Mouse (Mus musculus) heart, adult 9 months (tissue): ENCODE results near the gene Acvr1.

Experiments used
- DNase-seq, 2 experiments: peaks; one replicate each; pipeline ENCODE4 v3.0.0; 2022; ENCODE audit warnings: low spot score in 2 of 2

The Acvr1 gene

GRCm38 (mm10) chr2:58557045-58557845 lies 9.7 kb downstream of the Acvr1 start:
- DNase-seq: no peak

- DNase-seq: no peak
Observed at GRCm38 (mm10) chr2:58552296-58552695, 14.7 kb downstream of the Acvr1 start.

- no peak for DNase-seq
Observed at GRCm38 (mm10) chr2:58551866-58552265, 15.1 kb downstream of the Acvr1 start.

GRCm38 (mm10) chr2:58550488-58550887 lies 16.5 kb downstream of the Acvr1 start:
- DNase-seq: no peak

GRCm38 (mm10) chr2:58549960-58550359 lies 17.0 kb downstream of the Acvr1 start:
- no peak for DNase-seq

- DNase-seq: no peak
Observed at GRCm38 (mm10) chr2:58548943-58549342, 18.0 kb downstream of the Acvr1 start.

- DNase-seq: no peak
Observed at GRCm38 (mm10) chr2:58546264-58546663, 20.7 kb downstream of the Acvr1 start.

GRCm38 (mm10) chr2:58544368-58544767 lies 22.6 kb downstream of the Acvr1 start:
- no peak for DNase-seq

- no peak for DNase-seq
Observed at GRCm38 (mm10) chr2:58543252-58543651, 23.7 kb downstream of the Acvr1 start.

- no peak for DNase-seq
Observed at GRCm38 (mm10) chr2:58538196-58538595, 28.8 kb downstream of the Acvr1 start.

GRCm38 (mm10) chr2:58536796-58537195 lies 30.2 kb downstream of the Acvr1 start:
- no peak for DNase-seq

GRCm38 (mm10) chr2:58535233-58535632 lies 31.7 kb downstream of the Acvr1 start:
- no peak for DNase-seq

- DNase-seq: no peak
Observed at GRCm38 (mm10) chr2:58534379-58534778, 32.6 kb downstream of the Acvr1 start.

- DNase-seq: no peak
Observed at GRCm38 (mm10) chr2:58533521-58534001, 33.4 kb downstream of the Acvr1 start.

- peak; percentile 89 to 92 for DNase-seq
Observed at GRCm38 (mm10) chr2:58532260-58532850, 34.6 kb downstream of the Acvr1 start.

GRCm38 (mm10) chr2:58530521-58530920 lies 36.4 kb downstream of the Acvr1 start:
- no peak for DNase-seq

- no peak for DNase-seq
Observed at GRCm38 (mm10) chr2:58529860-58530440, 37.0 kb downstream of the Acvr1 start.

GRCm38 (mm10) chr2:58529384-58529783 lies 37.6 kb downstream of the Acvr1 start:
- DNase-seq: no peak

- DNase-seq: no peak
Observed at GRCm38 (mm10) chr2:58527786-58528185, 39.2 kb downstream of the Acvr1 start.

GRCm38 (mm10) chr2:58524356-58524755 lies 42.6 kb downstream of the Acvr1 start:
- DNase-seq: no peak

GRCm38 (mm10) chr2:58523894-58524293 lies 43.1 kb downstream of the Acvr1 start:
- DNase-seq: no peak

GRCm38 (mm10) chr2:58523097-58523496 lies 43.9 kb downstream of the Acvr1 start:
- DNase-seq: no peak

- peak in 1 of 2 experiments; percentile 36 for DNase-seq
Observed at GRCm38 (mm10) chr2:58521621-58522020, 45.3 kb downstream of the Acvr1 start.
